In genomic region chr3:33044799-33045106, GRCm38 (mm10) we compare ENCODE assay signal across 19 mouse cellular contexts.
A peak's percentile ranks its signal among the peaks of the same experiment; 100 is the strongest.
DNase-seq lines count a peak whose midpoint lies in the region; ATAC-seq and TF ChIP-seq lines count a peak whose summit lies in the region.
"Had no signal": no experiment of that assay in that cellular context is flagged by ENCODE, and none has a peak within 500 bp of the region (broad histone marks: within the 10 kb centered on the region; RNA-seq: fewer than 3 reads in every experiment).

No protein-coding gene starts in this region.

- no peak overlapping the region for H3K9ac ChIP-seq in hindbrain, embryonic 14.5 days
- H3K9ac ChIP-seq in midbrain, embryonic 13.5 days (replicated peaks): no peak overlapping the region
- no peak overlapping the region for H3K9ac ChIP-seq in midbrain, postnatal 0 days (replicated peaks; ENCODE audit: low read length, poor library complexity, severe bottlenecking)
- no peak overlapping the region for H3K9ac ChIP-seq in hindbrain, embryonic 12.5 days
- H3K9ac ChIP-seq: forebrain, embryonic 13.5 days; forebrain, postnatal 0 days; heart, embryonic 15.5 days had no signal

- H3K36me3 ChIP-seq in hindbrain, embryonic 10.5 days: no peaks in the 10 kb centered on the region
- no peaks in the 10 kb centered on the region for H3K36me3 ChIP-seq in hindbrain, embryonic 14.5 days (replicated peaks; ENCODE audit: control insufficient read depth, insufficient read depth)
- no peaks in the 10 kb centered on the region for H3K36me3 ChIP-seq in midbrain, embryonic 13.5 days
- H3K36me3 ChIP-seq in midbrain, postnatal 0 days (ENCODE audit: insufficient read depth, low read length): no peaks in the 10 kb centered on the region
- no peaks in the 10 kb centered on the region for H3K36me3 ChIP-seq in hindbrain, embryonic 12.5 days
- H3K36me3 ChIP-seq: heart, embryonic 15.5 days had no signal

- H3K4me2 ChIP-seq in hindbrain, embryonic 14.5 days (replicated peaks): no peak overlapping the region
- H3K4me2 ChIP-seq in midbrain, embryonic 13.5 days (replicated peaks): no peak overlapping the region
- H3K4me2 ChIP-seq in midbrain, postnatal 0 days (ENCODE audit: low read depth, low read length, poor library complexity, severe bottlenecking): no peak overlapping the region
- no peak overlapping the region for H3K4me2 ChIP-seq in hindbrain, embryonic 12.5 days (replicated peaks)
- H3K4me2 ChIP-seq: forebrain, embryonic 13.5 days; heart, embryonic 11.5 days; heart, embryonic 15.5 days had no signal

- no peaks in the 10 kb centered on the region for H3K27me3 ChIP-seq in hindbrain, embryonic 10.5 days (ENCODE audit: insufficient read depth, poor library complexity, severe bottlenecking)
- no peaks in the 10 kb centered on the region for H3K27me3 ChIP-seq in hindbrain, embryonic 14.5 days (ENCODE audit: control insufficient read depth, insufficient read depth, low read length)
- no peaks in the 10 kb centered on the region for H3K27me3 ChIP-seq in midbrain, embryonic 13.5 days
- no peaks in the 10 kb centered on the region for H3K27me3 ChIP-seq in midbrain, postnatal 0 days (ENCODE audit: insufficient read depth, low read length)
- no peaks in the 10 kb centered on the region for H3K27me3 ChIP-seq in hindbrain, embryonic 12.5 days
- H3K27me3 ChIP-seq: CH12.LX; forebrain, embryonic 13.5 days; heart, embryonic 15.5 days had no signal

- H3K27ac ChIP-seq in hindbrain, embryonic 10.5 days: 0 out of 2 replicates have a peak overlapping the region, but pooled peaks have one; percentile 16
- H3K27ac ChIP-seq in hindbrain, embryonic 14.5 days: no peak overlapping the region; the same call in 1 of the 2 replicates
- no peak overlapping the region for H3K27ac ChIP-seq in midbrain, embryonic 13.5 days
- no peak overlapping the region for H3K27ac ChIP-seq in midbrain, postnatal 0 days (ENCODE audit: low read depth, low read length)
- H3K27ac ChIP-seq in hindbrain, embryonic 12.5 days: no peak overlapping the region
- H3K27ac ChIP-seq: forebrain, embryonic 13.5 days; heart, adult 2 months; heart, embryonic 15.5 days had no signal

- 66% methylated on average over 6 of the region's 6 CpGs for WGBS in hindbrain, embryonic 10.5 days
- WGBS in hindbrain, embryonic 14.5 days: 49% methylated on average over 6 of the region's 6 CpGs
- WGBS in midbrain, embryonic 13.5 days: 73% methylated on average over 6 of the region's 6 CpGs
- WGBS in midbrain, postnatal 0 days: 67% methylated on average over 6 of the region's 6 CpGs
- WGBS in hindbrain, embryonic 12.5 days: 68% methylated on average over 6 of the region's 6 CpGs

- no peak overlapping the region for H3K4me3 ChIP-seq in hindbrain, embryonic 10.5 days
- H3K4me3 ChIP-seq in hindbrain, embryonic 14.5 days (replicated peaks; ENCODE audit: low read length): no peak overlapping the region
- H3K4me3 ChIP-seq in midbrain, embryonic 13.5 days (replicated peaks): no peak overlapping the region
- H3K4me3 ChIP-seq in midbrain, postnatal 0 days (ENCODE audit: low read depth, low read length): no peak overlapping the region
- H3K4me3 ChIP-seq in hindbrain, embryonic 12.5 days: no peak overlapping the region
- H3K4me3 ChIP-seq: forebrain, embryonic 13.5 days; heart, adult 2 months; heart, embryonic 15.5 days had no signal

- no peaks in the 10 kb centered on the region for H3K9me3 ChIP-seq in hindbrain, embryonic 10.5 days
- no peaks in the 10 kb centered on the region for H3K9me3 ChIP-seq in hindbrain, embryonic 14.5 days (ENCODE audit: control insufficient read depth, low read length)
- no peaks in the 10 kb centered on the region for H3K9me3 ChIP-seq in midbrain, embryonic 13.5 days
- H3K9me3 ChIP-seq in midbrain, postnatal 0 days (ENCODE audit: low read length): no peaks in the 10 kb centered on the region
- no peaks in the 10 kb centered on the region for H3K9me3 ChIP-seq in hindbrain, embryonic 12.5 days (replicated peaks)
- H3K9me3 ChIP-seq: forebrain, embryonic 13.5 days; heart, embryonic 15.5 days had no signal

- peaks cover 13% of the 10 kb centered on the region; the same call in 1 of the 2 replicates for H3K4me1 ChIP-seq in hindbrain, embryonic 10.5 days (replicated peaks)
- H3K4me1 ChIP-seq in hindbrain, embryonic 14.5 days (replicated peaks; ENCODE audit: control insufficient read depth, insufficient read depth, low read length): peaks cover 6% of the 10 kb centered on the region; the same call in 1 of the 2 replicates
- peaks cover 7% of the 10 kb centered on the region for H3K4me1 ChIP-seq in midbrain, embryonic 13.5 days (replicated peaks)
- H3K4me1 ChIP-seq in midbrain, postnatal 0 days (ENCODE audit: insufficient read depth, low read length): no peaks in the 10 kb centered on the region
- H3K4me1 ChIP-seq in hindbrain, embryonic 12.5 days: peaks cover 13% of the 10 kb centered on the region; the same call in 1 of the 2 replicates
- H3K4me1 ChIP-seq: forebrain, embryonic 13.5 days; heart, embryonic 15.5 days had no signal

- DNase-seq in hindbrain, embryonic 10.5 days (ENCODE audit: low spot score): peak; percentile 30
- no peak for DNase-seq in hindbrain, embryonic 14.5 days (ENCODE audit: low spot score)
- DNase-seq in midbrain, postnatal 0 days (ENCODE audit: low spot score): no peak
- no peak for DNase-seq in MN1 (ENCODE audit: low spot score)
- DNase-seq: adrenal gland, adult 2 months; adrenal gland, postnatal 25 days; cerebellum, adult 2 months; cerebellum, postnatal 10 days; gastrocnemius, postnatal 14 days; heart, adult 2 months; heart, postnatal 14 days had no signal

- no peak for ATAC-seq in hindbrain, embryonic 14.5 days (ENCODE audit: low FRiP score)
- peak; percentile 9; the same call in 1 of the 2 replicates for ATAC-seq in midbrain, embryonic 13.5 days
- no peak for ATAC-seq in midbrain, postnatal 0 days (ENCODE audit: low FRiP score)
- ATAC-seq in hindbrain, embryonic 12.5 days (ENCODE audit: low FRiP score): peak; percentile 66; the same call in 1 of the 2 replicates
- ATAC-seq: inflammation-experienced regulatory T-cells, adult 6 months had no signal

- no peak for TF ChIP-seq CTCF in midbrain, postnatal 0 days (IDR thresholded peaks at IDR 0.05)

Comparison
In these comparisons a context has a peak if more than half of its experiments do, and no peak if none do; other contexts are left out.
1. ATAC-seq: peak in midbrain, embryonic 13.5 days (single experiment) and hindbrain, embryonic 12.5 days (single experiment); none in hindbrain, embryonic 14.5 days (single experiment) and midbrain, postnatal 0 days (single experiment).